In genomic region chr10:86776281-86776680, GRCm38 (mm10) we compare ENCODE assay signal across 23 mouse cellular contexts. TPM values are rescaled to one million over a fixed set of nuclear protein-coding genes. Genes with fewer than 3 reads are reported as not detected.
A peak's percentile ranks its signal among the peaks of the same experiment; 100 is the strongest.
DNase-seq lines count a peak whose midpoint lies in the region; ATAC-seq lines count a peak whose summit lies in the region.
"Had no signal": no experiment of that assay in that cellular context is flagged by ENCODE, and none has a peak within 500 bp of the region (broad histone marks: within the 10 kb centered on the region; RNA-seq: fewer than 3 reads in every experiment).

No protein-coding gene starts in this region.

- no peak overlapping the region for H3K9ac ChIP-seq in heart, embryonic 11.5 days (ENCODE audit: low read depth, low read length)
- H3K9ac ChIP-seq in hindbrain, embryonic 13.5 days = no peak overlapping the region
- H3K9ac ChIP-seq in forebrain, embryonic 15.5 days (replicated peaks) = no peak overlapping the region
- H3K9ac ChIP-seq: forebrain, embryonic 13.5 days; liver, embryonic 15.5 days had no signal

- H3K9me3 ChIP-seq in heart, embryonic 11.5 days (replicated peaks; ENCODE audit: control insufficient read depth, low read length) = no peaks in the 10 kb centered on the region
- H3K9me3 ChIP-seq in hindbrain, embryonic 10.5 days = no peaks in the 10 kb centered on the region
- no peaks in the 10 kb centered on the region for H3K9me3 ChIP-seq in hindbrain, embryonic 13.5 days
- no peaks in the 10 kb centered on the region for H3K9me3 ChIP-seq in forebrain, embryonic 15.5 days
- H3K9me3 ChIP-seq: forebrain, embryonic 13.5 days; liver, embryonic 15.5 days had no signal

- DNase-seq in heart, adult 11 months = peak; percentile 93
- DNase-seq in hindbrain, embryonic 10.5 days (ENCODE audit: low spot score) = peak; percentile 26
- peak; percentile 11 for DNase-seq in lung, postnatal 10 days
- no peak for DNase-seq in lung, postnatal 25 days (ENCODE audit: low spot score)
- peak; percentile 32 for DNase-seq in heart, postnatal 4 days
- DNase-seq: adrenal gland, postnatal 36 days; cerebellum, adult 18-20 months; cerebellum, postnatal 36 days; gastrocnemius, postnatal 25 days; kidney, adult 2 months; midbrain, embryonic 14.5 days; spleen, adult 18-20 months had no signal

- H3K27ac ChIP-seq in heart, embryonic 11.5 days (ENCODE audit: low read depth, low read length) = no peak overlapping the region
- H3K27ac ChIP-seq in hindbrain, embryonic 10.5 days = no peak overlapping the region
- H3K27ac ChIP-seq in hindbrain, embryonic 13.5 days = no peak overlapping the region
- no peak overlapping the region for H3K27ac ChIP-seq in forebrain, embryonic 15.5 days (replicated peaks)
- H3K27ac ChIP-seq: forebrain, embryonic 13.5 days; hindbrain, postnatal 0 days; liver, embryonic 15.5 days had no signal

- H3K36me3 ChIP-seq in heart, embryonic 11.5 days (ENCODE audit: control insufficient read depth, insufficient read depth, low read length) = no peaks in the 10 kb centered on the region
- H3K36me3 ChIP-seq in hindbrain, embryonic 10.5 days = no peaks in the 10 kb centered on the region
- no peaks in the 10 kb centered on the region for H3K36me3 ChIP-seq in hindbrain, embryonic 13.5 days
- H3K36me3 ChIP-seq in forebrain, embryonic 15.5 days = no peaks in the 10 kb centered on the region
- H3K36me3 ChIP-seq: liver, embryonic 15.5 days had no signal

- no peak for ATAC-seq in heart, embryonic 11.5 days (replicated peaks; ENCODE audit: insufficient number of reproducible peaks, low FRiP score, low TSS enrichment)
- ATAC-seq in hindbrain, embryonic 13.5 days (ENCODE audit: low FRiP score) = no peak
- ATAC-seq in forebrain, embryonic 15.5 days (replicated peaks) = no peak
- ATAC-seq: forebrain, embryonic 13.5 days; hindbrain, postnatal 0 days had no signal

- no peak overlapping the region for H3K4me2 ChIP-seq in heart, embryonic 11.5 days
- no peak overlapping the region for H3K4me2 ChIP-seq in hindbrain, embryonic 13.5 days
- no peak overlapping the region for H3K4me2 ChIP-seq in forebrain, embryonic 15.5 days (replicated peaks)
- H3K4me2 ChIP-seq: forebrain, embryonic 13.5 days; liver, embryonic 15.5 days had no signal

- peaks cover 7% of the 10 kb centered on the region for H3K4me1 ChIP-seq in heart, embryonic 11.5 days (ENCODE audit: control insufficient read depth, insufficient read depth, low read length)
- H3K4me1 ChIP-seq in hindbrain, embryonic 10.5 days (replicated peaks) = peaks cover 28% of the 10 kb centered on the region
- H3K4me1 ChIP-seq in hindbrain, embryonic 13.5 days (replicated peaks) = peaks cover 30% of the 10 kb centered on the region
- H3K4me1 ChIP-seq in forebrain, embryonic 15.5 days = peaks cover 23% of the 10 kb centered on the region

- 65% methylated on average over 9 of the region's 9 CpGs for WGBS in heart, embryonic 11.5 days (ENCODE audit: insufficient replicate concordance)
- WGBS in hindbrain, embryonic 10.5 days = 76% methylated on average over 9 of the region's 9 CpGs
- 81% methylated on average over 9 of the region's 9 CpGs for WGBS in hindbrain, embryonic 13.5 days
- 73% methylated on average over 9 of the region's 9 CpGs for WGBS in forebrain, embryonic 15.5 days

- H3K4me3 ChIP-seq in heart, embryonic 11.5 days (ENCODE audit: low read depth, low read length) = no peak overlapping the region
- no peak overlapping the region for H3K4me3 ChIP-seq in hindbrain, embryonic 10.5 days
- H3K4me3 ChIP-seq in hindbrain, embryonic 13.5 days = no peak overlapping the region
- H3K4me3 ChIP-seq in forebrain, embryonic 15.5 days = no peak overlapping the region
- H3K4me3 ChIP-seq: erythroblast, embryonic 14.5 days; forebrain, embryonic 13.5 days; liver, embryonic 15.5 days; myocyte had no signal

- H3K27me3 ChIP-seq in heart, embryonic 11.5 days (ENCODE audit: control insufficient read depth, insufficient read depth, low read length) = no peaks in the 10 kb centered on the region
- peaks cover 28% of the 10 kb centered on the region for H3K27me3 ChIP-seq in hindbrain, embryonic 10.5 days (ENCODE audit: insufficient read depth, poor library complexity, severe bottlenecking)
- peaks cover 7% of the 10 kb centered on the region for H3K27me3 ChIP-seq in hindbrain, embryonic 13.5 days
- no peaks in the 10 kb centered on the region for H3K27me3 ChIP-seq in forebrain, embryonic 15.5 days
- H3K27me3 ChIP-seq: CH12.LX; forebrain, embryonic 13.5 days had no signal

RNA-seq across cellular contexts. Expression of gene Nt5dc3, which starts 2.5 kb away (rescaled TPM):
- polyA plus RNA-seq in heart, embryonic 11.5 days (2014; fragmentation: Nextera tagmentation; extraction: Ambion mirVana) = 1.8 and 2.1 TPM in 2 replicates
- polyA plus RNA-seq in hindbrain, embryonic 10.5 days (2016; fragmentation: Nextera tagmentation; extraction: Ambion mirVana) = 0.77 and 1.4 TPM in 2 replicates
- polyA plus RNA-seq in hindbrain, embryonic 13.5 days (2015; fragmentation: Nextera tagmentation; extraction: Ambion mirVana) = 8.6 and 9.2 TPM in 2 replicates
- 10 to 100 TPM; 35.0 to 35.1 TPM for total RNA-seq in heart, postnatal 4 days (2021)
- polyA plus RNA-seq in forebrain, embryonic 15.5 days (2015; fragmentation: Nextera tagmentation; extraction: Ambion mirVana) = 6.6 and 6.7 TPM in 2 replicates

RNA-seq across cellular contexts. Expression of gene Gm49358, which starts 12.5 kb away (rescaled TPM):
- polyA plus RNA-seq in heart, embryonic 11.5 days (2014; fragmentation: Nextera tagmentation; extraction: Ambion mirVana) = not detected in 2 replicates
- polyA plus RNA-seq in hindbrain, embryonic 10.5 days (2016; fragmentation: Nextera tagmentation; extraction: Ambion mirVana) = not detected in 2 replicates
- not detected in 2 replicates for polyA plus RNA-seq in hindbrain, embryonic 13.5 days (2015; fragmentation: Nextera tagmentation; extraction: Ambion mirVana)
- total RNA-seq in heart, postnatal 4 days (2021) = 10 to 100 TPM; 12.8 to 14.2 TPM
- polyA plus RNA-seq in forebrain, embryonic 15.5 days (2015; fragmentation: Nextera tagmentation; extraction: Ambion mirVana) = not detected in 2 replicates
- polyA plus RNA-seq: erythroblast, embryonic 14.5 days; forebrain, embryonic 13.5 days; heart, embryonic 16.5 days; hindbrain, postnatal 0 days; kidney, adult 2 months; liver, embryonic 15.5 days; lung, embryonic 16.5 days; myocyte had no signal
